Mouse (Mus musculus) forebrain, embryonic 10.5 days (tissue): ENCODE data around the gene Noct. TPM values are rescaled to one million over a fixed set of nuclear protein-coding genes. Genes with fewer than 3 reads are reported as not detected.

Experiments
- DNase-seq: peaks from one replicate; pipeline ENCODE4 v3.0.0-alpha.2; 2017; ENCODE audit warnings: low spot score; ENCODE audit errors: extremely low spot score
- H3K27ac ChIP-seq: fragments of 300-500 bp; sonication (generic); 2 replicates; pipeline ENCODE4 v1.5.1; 2016; ENCODE audit warnings: mild to moderate bottlenecking
- H3K27me3 ChIP-seq: fragments of 300-500 bp; sonication (generic); 2 replicates; pipeline ENCODE4 v1.6.1; 2016; ENCODE audit warnings: mild to moderate bottlenecking; ENCODE audit not compliant: poor library complexity, severe bottlenecking
- H3K36me3 ChIP-seq: fragments of 300-500 bp; sonication (generic); replicated peaks from 2 replicates; pipeline ENCODE4 v1.6.1; 2016; ENCODE audit warnings: mild to moderate bottlenecking, moderate library complexity
- H3K4me1 ChIP-seq: fragments of 300-500 bp; sonication (generic); 2 replicates; pipeline ENCODE4 v1.6.1; 2016
- H3K4me3 ChIP-seq: fragments of 300-500 bp; sonication (generic); 2 replicates; pipeline ENCODE4 v1.5.1; 2016; ENCODE audit warnings: mild to moderate bottlenecking, moderate library complexity
- H3K9me3 ChIP-seq: fragments of 300-500 bp; sonication (generic); 2 replicates; pipeline ENCODE4 v1.6.1; 2016; ENCODE audit warnings: mild to moderate bottlenecking, moderate library complexity
- WGBS: fragments of 180-500 bp; shearing (Covaris S2); methylation state at CpG from one replicate; pipeline ENCODE4 v1.1.7; 2016; 5-methylcytosine and 5-hydroxymethylcytosine counted together
- polyA plus RNA-seq: library from polyadenylated mRNA; unstranded; fragments of >200 nt; fragmentation: Nextera tagmentation; extraction: Ambion mirVana; gene quantifications from 2 replicates; pipeline ENCODE4 v1.2.1, GENCODE M21; 2016

Noct gene
- polyA plus RNA-seq, 1 experiment from 2014 or later: 11.2 TPM

- H3K27me3 ChIP-seq: no peaks in the 10 kb centered on the region
- 93% methylated on average over 12 of the region's 12 CpGs for WGBS
- H3K36me3 ChIP-seq: peaks cover 20% of the 10 kb centered on the region
- H3K4me1 ChIP-seq: peaks cover 6% of the 10 kb centered on the region
- no peaks in the 10 kb centered on the region for H3K9me3 ChIP-seq
- DNase-seq: peak; percentile 5
- no peak overlapping the region for H3K4me3 ChIP-seq
- no peak overlapping the region for H3K27ac ChIP-seq
Observed at GRCm38 (mm10) chr3:51270069-51270817, 46.0 kb downstream of the Noct start.

GRCm38 (mm10) chr3:51275956-51276398 is 51.7 kb downstream of the Noct start:
- under 1% methylated on average over 32 of the region's 33 CpGs for WGBS
- DNase-seq: peak; percentile 99

DNA sequence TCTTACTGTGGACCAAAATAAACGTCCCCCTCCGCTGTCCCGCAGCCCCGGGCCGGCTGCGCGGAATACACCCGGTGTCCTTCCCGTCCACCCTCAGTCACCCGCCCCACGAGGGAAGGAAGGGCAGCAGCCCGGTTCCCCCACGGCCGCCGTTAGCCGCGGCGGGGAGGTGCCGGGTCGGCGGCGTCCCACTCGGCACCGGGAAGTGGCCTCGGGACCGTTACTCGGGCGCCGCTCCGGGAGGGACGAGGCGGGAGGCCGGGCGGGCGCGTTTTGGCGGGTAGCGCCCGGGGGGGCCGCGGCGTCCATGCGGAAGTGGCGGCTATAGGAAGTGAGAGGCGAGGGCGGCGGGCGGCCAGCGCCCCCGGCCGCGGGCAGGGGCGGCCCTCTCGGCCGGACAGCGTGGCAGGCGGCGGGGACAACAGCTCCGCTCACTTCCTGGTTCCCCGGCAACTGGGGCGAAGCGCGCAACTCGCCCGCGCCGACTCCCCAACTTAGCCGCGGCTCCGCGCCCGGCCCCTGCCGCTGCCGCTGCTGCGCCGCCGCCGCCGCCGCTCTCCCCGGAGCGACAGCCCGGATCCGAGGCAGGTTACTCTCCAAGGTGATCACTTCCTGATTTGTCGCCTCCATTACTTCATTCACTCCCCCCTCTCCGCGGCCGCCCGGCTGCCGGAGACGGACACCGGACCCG is 52.3 kb downstream of the Noct start:
- WGBS: under 1% methylated on average over 89 of the region's 93 CpGs
- H3K4me1 ChIP-seq: peaks cover 30% of the 10 kb centered on the region
- peak; percentile 58 for DNase-seq

More at GRCm38 (mm10) chr3:51275956-51276398, 51.7 kb downstream of the Noct start:
- H3K4me3 ChIP-seq: peak overlapping the region; percentile 99
- H3K27me3 ChIP-seq: no peaks in the 10 kb centered on the region
- H3K27ac ChIP-seq: peak overlapping the region; percentile 98
- H3K4me1 ChIP-seq: peaks cover 30% of the 10 kb centered on the region
- no peaks in the 10 kb centered on the region for H3K9me3 ChIP-seq
- peaks cover 6% of the 10 kb centered on the region for H3K36me3 ChIP-seq

GRCm38 (mm10) chr3:51277201-51278150 is 53.2 kb downstream of the Noct start:
- H3K9me3 ChIP-seq: no peaks in the 10 kb centered on the region
- peaks cover 30% of the 10 kb centered on the region for H3K4me1 ChIP-seq
- peaks cover 6% of the 10 kb centered on the region for H3K36me3 ChIP-seq
- DNase-seq: peak; percentile 78
- peak overlapping the region; percentile 99 for H3K4me3 ChIP-seq
- no peaks in the 10 kb centered on the region for H3K27me3 ChIP-seq
- peak overlapping the region; percentile 98 for H3K27ac ChIP-seq
- under 1% methylated on average over 75 of the region's 75 CpGs for WGBS

More for the DNA sequence above, 52.3 kb downstream of the Noct start:
- Histone ChIP-seq H3K36me3 (peaks cover 6% of the 10 kb centered on the region), H3K27me3 (no peaks in the 10 kb centered on the region), H3K9me3 (no peaks in the 10 kb centered on the region), H3K4me3 (peak overlapping the region; percentile 99), H3K27ac (peak overlapping the region; percentile 98)

- Histone ChIP-seq H3K4me3 (peak overlapping the region; percentile 99; the same call in 1 of the 2 replicates), H3K27ac (no peak overlapping the region), H3K4me1 (peaks cover 30% of the 10 kb centered on the region), H3K9me3 (no peaks in the 10 kb centered on the region), H3K27me3 (no peaks in the 10 kb centered on the region), H3K36me3 (peaks cover under 1% of the 10 kb centered on the region; the same call in 1 of the 2 replicates)
- no peak for DNase-seq
- 78% methylated on average over 4 of the region's 4 CpGs for WGBS
Observed at GRCm38 (mm10) chr3:51278433-51278832, 54.2 kb downstream of the Noct start.

DNA sequence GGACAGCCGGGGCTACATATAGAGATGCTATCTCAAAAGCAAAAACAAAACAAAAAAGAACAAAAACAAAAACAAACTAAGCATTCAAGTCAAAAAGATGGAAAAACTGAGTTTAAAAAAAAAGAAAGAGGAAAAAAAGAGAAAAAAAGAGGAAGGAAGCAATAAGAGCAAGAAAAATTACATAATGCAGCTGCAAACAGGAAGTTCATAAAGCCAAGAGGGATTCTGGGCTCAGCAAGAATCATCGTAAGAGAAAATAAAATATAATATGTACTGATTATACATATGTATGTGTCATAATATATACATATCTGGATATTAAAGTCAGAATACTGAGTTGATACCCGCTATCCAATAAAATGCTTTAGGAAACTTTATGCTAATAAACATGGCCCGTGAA is 57.5 kb downstream of the Noct start:
- Histone ChIP-seq H3K4me1 (peaks cover 16% of the 10 kb centered on the region), H3K9me3 (no peaks in the 10 kb centered on the region), H3K27ac (no peak overlapping the region), H3K4me3 (no peak overlapping the region), H3K36me3 (peaks cover 9% of the 10 kb centered on the region), H3K27me3 (no peaks in the 10 kb centered on the region)
- WGBS: 93% methylated on average over 4 of the region's 4 CpGs
- DNase-seq: no peak

- Histone ChIP-seq H3K27ac (no peak overlapping the region), H3K4me1 (no peaks in the 10 kb centered on the region), H3K36me3 (peaks cover 9% of the 10 kb centered on the region), H3K9me3 (no peaks in the 10 kb centered on the region), H3K4me3 (no peak overlapping the region), H3K27me3 (no peaks in the 10 kb centered on the region)
- 87% methylated on average over 1 of the region's 1 CpGs for WGBS
- DNase-seq: no peak
Observed at GRCm38 (mm10) chr3:51284375-51284774, 60.1 kb downstream of the Noct start.

- Histone ChIP-seq H3K4me3 (no peak overlapping the region), H3K27me3 (no peaks in the 10 kb centered on the region), H3K36me3 (peaks cover 24% of the 10 kb centered on the region), H3K27ac (peak overlapping the region; percentile 71; the same call in 1 of the 2 replicates), H3K4me1 (no peaks in the 10 kb centered on the region), H3K9me3 (no peaks in the 10 kb centered on the region)
- peak; percentile 74 for DNase-seq
- WGBS: 63% methylated on average over 11 of the region's 11 CpGs
Observed at GRCm38 (mm10) chr3:51288880-51289821, 64.9 kb downstream of the Noct start.

DNA sequence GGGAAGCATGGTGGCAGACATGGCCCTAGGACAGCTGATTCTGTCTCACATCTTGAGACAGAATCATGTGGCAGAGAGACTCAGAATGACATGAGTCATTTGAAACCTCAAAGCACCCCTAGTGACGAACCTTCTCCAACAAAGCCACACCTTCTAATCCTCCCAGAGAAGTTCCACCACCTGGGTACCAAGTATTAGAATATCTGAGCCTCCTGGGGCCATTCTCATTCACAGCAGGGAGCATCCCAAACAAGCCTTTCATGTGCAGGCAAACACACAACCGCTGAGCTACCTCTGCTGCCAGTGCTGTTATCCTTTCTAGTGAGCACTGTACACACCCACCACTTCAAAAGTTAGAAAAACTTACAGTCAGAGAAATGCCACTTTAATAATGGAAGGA is 70.0 kb downstream of the Noct start:
- Histone ChIP-seq H3K4me1 (0 out of 2 replicates have a peak, but pooled peaks cover 2% of the 10 kb centered on the region), H3K9me3 (no peaks in the 10 kb centered on the region), H3K27ac (no peak overlapping the region), H3K27me3 (no peaks in the 10 kb centered on the region), H3K4me3 (no peak overlapping the region), H3K36me3 (peaks cover 31% of the 10 kb centered on the region)
- WGBS: 44% methylated on average over 2 of the region's 2 CpGs
- no peak for DNase-seq

GRCm38 (mm10) chr3:51295225-51295624 is 71.0 kb downstream of the Noct start:
- H3K4me1 ChIP-seq: 0 out of 2 replicates have a peak, but pooled peaks cover 2% of the 10 kb centered on the region
- no peaks in the 10 kb centered on the region for H3K27me3 ChIP-seq
- no peak overlapping the region for H3K4me3 ChIP-seq
- no peak overlapping the region for H3K27ac ChIP-seq
- no peak for DNase-seq
- H3K9me3 ChIP-seq: no peaks in the 10 kb centered on the region
- H3K36me3 ChIP-seq: peaks cover 36% of the 10 kb centered on the region
- 79% methylated on average over 2 of the region's 2 CpGs for WGBS

- DNase-seq: no peak
- H3K4me3 ChIP-seq: no peak overlapping the region
- 0 out of 2 replicates have a peak, but pooled peaks cover 2% of the 10 kb centered on the region for H3K4me1 ChIP-seq
- WGBS: 84% methylated on average over 1 of the region's 1 CpGs
- H3K27me3 ChIP-seq: no peaks in the 10 kb centered on the region
- H3K36me3 ChIP-seq: peaks cover 46% of the 10 kb centered on the region
- H3K27ac ChIP-seq: no peak overlapping the region
- no peaks in the 10 kb centered on the region; the same call in 1 of the 2 replicates for H3K9me3 ChIP-seq
Observed at GRCm38 (mm10) chr3:51296790-51297189, 72.5 kb downstream of the Noct start.
